Comparison of ENCODE assay signal across 9 mouse cellular contexts in the genomic region with DNA sequence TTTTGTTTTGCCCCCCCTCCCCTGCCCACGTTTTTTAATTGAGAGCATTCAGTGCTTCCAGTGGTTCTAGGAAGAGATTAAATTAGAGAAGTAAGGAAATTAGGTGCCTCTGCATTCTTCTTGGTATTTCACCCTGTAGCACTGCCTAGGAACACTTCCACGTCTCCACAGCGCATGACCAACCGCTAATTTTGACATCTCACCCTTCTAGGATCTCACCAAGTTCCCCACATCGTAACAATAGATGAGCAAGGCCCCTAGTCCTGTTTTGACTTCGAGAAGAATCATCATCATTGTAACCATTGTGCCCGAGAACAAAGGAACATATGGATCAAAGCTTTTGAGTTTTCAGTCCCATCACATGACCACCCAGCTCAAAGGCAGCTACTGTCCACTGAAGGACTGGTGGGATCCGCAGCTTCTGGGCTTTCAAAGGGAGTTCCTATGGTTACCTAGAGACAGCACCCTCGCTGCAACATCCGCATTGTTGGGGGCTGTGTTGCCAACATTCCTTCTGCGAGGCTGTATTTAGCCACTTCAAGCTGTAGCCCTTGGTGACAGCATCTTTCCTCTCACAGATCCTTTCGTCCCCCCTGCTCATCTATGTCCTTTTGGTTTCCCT. TPM values are rescaled to one million over a fixed set of nuclear protein-coding genes. Genes with fewer than 3 reads are reported as not detected.
DNase-seq lines count a peak whose midpoint lies in the region; ATAC-seq lines count a peak whose summit lies in the region.
"Had no signal": no experiment of that assay in that cellular context is flagged by ENCODE, and none has a peak within 500 bp of the region (broad histone marks: within the 10 kb centered on the region; RNA-seq: fewer than 3 reads in every experiment).

No protein-coding gene starts in this region.

- no peaks in the 10 kb centered on the region for H3K27me3 ChIP-seq in forebrain, embryonic 14.5 days (replicated peaks; ENCODE audit: control insufficient read depth, insufficient read depth, low read length)
- H3K27me3 ChIP-seq in midbrain, embryonic 15.5 days (replicated peaks), result no peaks in the 10 kb centered on the region

- H3K9me3 ChIP-seq in forebrain, embryonic 14.5 days (replicated peaks; ENCODE audit: control insufficient read depth, low read length), result no peaks in the 10 kb centered on the region
- H3K9me3 ChIP-seq in midbrain, embryonic 15.5 days, result no peaks in the 10 kb centered on the region
- H3K9me3 ChIP-seq: heart, embryonic 10.5 days had no signal

- ATAC-seq in forebrain, embryonic 14.5 days, result peak; percentile 57
- peak; percentile 86 for ATAC-seq in midbrain, embryonic 15.5 days (replicated peaks)

- no peak overlapping the region for H3K4me3 ChIP-seq in forebrain, embryonic 14.5 days (ENCODE audit: low read depth, low read length)
- no peak overlapping the region for H3K4me3 ChIP-seq in midbrain, embryonic 15.5 days
- H3K4me3 ChIP-seq: heart, embryonic 10.5 days had no signal

- DNase-seq in brain, adult 2 months (ENCODE audit: low read depth, low spot score), result peak; percentile 83
- peak; percentile 64 for DNase-seq in forebrain, embryonic 14.5 days (ENCODE audit: low spot score)
- DNase-seq in layer of hippocampus, adult 9-11 months, result peak; percentile 68
- DNase-seq in lung, postnatal 14 days, result no peak
- no peak for DNase-seq in heart, adult 18-20 months
- DNase-seq in thymus, postnatal 14 days, result no peak
- DNase-seq in thymus, postnatal 25 days, result no peak

- 21% methylated on average over 12 of the region's 12 CpGs for WGBS in forebrain, embryonic 14.5 days
- 9% methylated on average over 12 of the region's 12 CpGs for WGBS in midbrain, embryonic 15.5 days

- 0 out of 2 replicates have a peak overlapping the region, but pooled peaks have one; percentile 3 for H3K4me2 ChIP-seq in forebrain, embryonic 14.5 days (ENCODE audit: low read length)
- H3K4me2 ChIP-seq in midbrain, embryonic 15.5 days, result no peak overlapping the region

- no peak overlapping the region for H3K9ac ChIP-seq in forebrain, embryonic 14.5 days (ENCODE audit: low read length)
- H3K9ac ChIP-seq in midbrain, embryonic 15.5 days, result no peak overlapping the region

- H3K27ac ChIP-seq in forebrain, embryonic 14.5 days (ENCODE audit: low read depth, low read length), result 0 out of 2 replicates have a peak overlapping the region, but pooled peaks have one; percentile 9
- peak overlapping the region; percentile 38; the same call in 1 of the 2 replicates for H3K27ac ChIP-seq in midbrain, embryonic 15.5 days
- H3K27ac ChIP-seq: heart, embryonic 10.5 days had no signal

- no peaks in the 10 kb centered on the region for H3K36me3 ChIP-seq in forebrain, embryonic 14.5 days (ENCODE audit: control insufficient read depth, insufficient read depth, low read length)
- no peaks in the 10 kb centered on the region for H3K36me3 ChIP-seq in midbrain, embryonic 15.5 days (replicated peaks)
- H3K36me3 ChIP-seq: heart, embryonic 10.5 days had no signal

- H3K4me1 ChIP-seq in forebrain, embryonic 14.5 days (ENCODE audit: control insufficient read depth, insufficient read depth, low read length), result peaks cover 9% of the 10 kb centered on the region
- H3K4me1 ChIP-seq in midbrain, embryonic 15.5 days, result peaks cover 10% of the 10 kb centered on the region

RNA-seq across cellular contexts. Expression of a gene that starts 8.9 kb away (rescaled TPM):
- 21.4 and 22.0 TPM in 2 replicates for polyA plus RNA-seq in forebrain, embryonic 14.5 days (2014; fragmentation: Nextera tagmentation; extraction: Ambion mirVana)
- polyA plus RNA-seq in midbrain, embryonic 15.5 days (2015; fragmentation: Nextera tagmentation; extraction: Ambion mirVana), result 55.3 and 58.4 TPM in 2 replicates
- 1 to 10 TPM; 2.1 to 2.2 TPM for total RNA-seq in heart, adult 18-20 months (2021)

RNA-seq across cellular contexts. Expression of a gene that starts 15.3 kb away (rescaled TPM):
- polyA plus RNA-seq in forebrain, embryonic 14.5 days (2014; fragmentation: Nextera tagmentation; extraction: Ambion mirVana), result 11.4 and 13.4 TPM in 2 replicates
- 9.3 and 10.2 TPM in 2 replicates for polyA plus RNA-seq in midbrain, embryonic 15.5 days (2015; fragmentation: Nextera tagmentation; extraction: Ambion mirVana)
- total RNA-seq in heart, adult 18-20 months (2021), result 10 to 100 TPM; 12.7 to 14.2 TPM

Comparison
In these comparisons a context has a peak if more than half of its experiments do, and no peak if none do; other contexts are left out.
1. DNase-seq: peak in brain, adult 2 months (single experiment), forebrain, embryonic 14.5 days (single experiment) and layer of hippocampus, adult 9-11 months (single experiment); none in lung, postnatal 14 days (single experiment), heart, adult 18-20 months (0 of 2), thymus, postnatal 14 days (single experiment) and thymus, postnatal 25 days (single experiment).